Mouse (Mus musculus) inflammation-experienced regulatory T-cells, adult 6 months (primary cell): Measurements from ENCODE around the gene Rin3. TPM values are rescaled to one million over a fixed set of nuclear protein-coding genes. Genes with fewer than 3 reads are reported as not detected.

Experiments
- ATAC-seq: one replicate; pipeline ENCODE4 v1.8.0; 2017
- polyA plus RNA-seq, 3 experiments: library from polyadenylated mRNA; unstranded; fragments of 100-300 nt; shearing (Covaris generic); gene quantifications; one replicate each; pipeline ENCODE4 v1.2.1; 2017

Rin3 gene
- polyA plus RNA-seq, 3 experiments from 2014 or later = 45.7 to 59.8 (median 53.3) TPM

DNA sequence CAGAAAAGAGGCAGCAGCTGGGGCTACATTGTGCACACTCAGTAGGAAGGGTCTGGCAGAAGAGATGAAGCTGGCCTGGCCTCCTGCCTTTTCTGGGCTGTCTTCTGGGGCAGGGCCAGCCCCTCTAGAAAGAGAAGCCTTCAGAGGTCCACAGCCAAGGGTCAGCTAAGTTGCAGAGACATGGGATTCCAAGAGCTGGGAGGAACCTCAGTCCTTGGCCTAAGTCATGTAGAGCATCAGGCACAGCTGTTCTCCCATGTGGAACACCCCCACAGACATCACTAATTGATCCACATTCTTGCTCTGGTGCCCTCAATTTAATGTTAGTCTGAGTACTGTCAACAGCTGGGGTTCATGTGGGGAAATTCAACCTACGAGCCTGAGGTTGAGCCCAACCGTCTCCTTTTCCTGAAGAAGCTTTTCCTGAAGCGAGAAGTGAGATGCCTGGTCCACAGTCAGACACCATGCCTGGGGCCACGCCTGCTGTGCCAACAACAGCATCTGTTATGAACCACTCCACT lies 20.0 kb downstream of the Rin3 start:
- ATAC-seq = no peak

DNA sequence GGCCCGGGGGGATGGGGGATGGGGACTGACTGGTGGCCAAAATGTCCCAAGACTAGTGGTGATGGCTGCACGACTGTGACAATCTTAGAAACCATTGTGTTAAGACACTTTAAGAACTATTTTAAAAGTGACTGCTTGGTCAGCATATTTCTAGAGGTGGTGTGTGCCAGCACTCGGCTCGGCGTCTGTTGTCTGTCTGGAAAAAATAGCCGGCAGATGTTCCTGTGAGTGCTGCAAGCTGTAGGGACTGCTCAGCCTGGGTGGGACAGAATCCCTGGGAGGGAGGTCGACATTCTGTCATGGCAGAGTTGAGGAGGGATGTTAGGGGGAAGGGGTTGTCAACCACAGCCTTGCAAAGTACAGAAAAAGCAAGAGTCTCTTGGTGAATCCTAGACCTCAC lies 21.0 kb downstream of the Rin3 start:
- no peak for ATAC-seq

DNA sequence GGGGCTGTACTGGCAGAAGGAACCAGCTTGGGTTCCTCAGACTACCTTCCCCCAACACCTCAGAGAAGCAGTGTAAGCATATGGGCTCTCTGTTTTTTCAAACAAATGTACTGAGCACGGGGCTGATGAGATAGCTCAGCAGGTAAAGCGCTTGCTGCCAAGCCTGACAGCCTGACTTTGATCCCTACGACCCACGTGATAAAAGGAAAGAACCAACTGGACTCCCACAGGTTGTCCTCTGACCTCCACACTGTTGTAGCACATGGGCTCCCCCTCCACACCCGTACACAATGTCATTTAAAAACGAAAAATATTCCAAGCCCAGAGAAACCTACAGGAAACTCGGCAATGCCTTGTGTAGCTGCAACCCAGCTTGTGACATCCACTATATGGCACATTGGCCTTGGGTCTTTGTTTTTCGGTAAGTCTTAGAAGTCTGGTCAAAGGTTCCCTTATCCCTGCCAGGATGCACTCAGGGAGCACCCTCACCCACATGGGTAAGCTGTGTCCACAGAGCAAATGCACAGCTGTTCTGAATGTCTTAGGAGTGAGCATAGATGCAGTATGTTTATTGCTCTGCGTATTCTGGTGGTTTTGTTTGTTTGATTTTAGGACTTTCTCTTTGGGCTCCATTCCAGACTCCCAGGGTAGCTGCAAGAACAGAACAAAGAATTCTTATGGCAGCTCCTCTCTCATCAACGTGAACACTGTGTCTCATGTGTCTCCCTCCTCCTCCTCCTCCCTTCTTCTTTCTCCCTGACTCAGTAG lies 22.4 kb downstream of the Rin3 start:
- no peak for ATAC-seq

DNA sequence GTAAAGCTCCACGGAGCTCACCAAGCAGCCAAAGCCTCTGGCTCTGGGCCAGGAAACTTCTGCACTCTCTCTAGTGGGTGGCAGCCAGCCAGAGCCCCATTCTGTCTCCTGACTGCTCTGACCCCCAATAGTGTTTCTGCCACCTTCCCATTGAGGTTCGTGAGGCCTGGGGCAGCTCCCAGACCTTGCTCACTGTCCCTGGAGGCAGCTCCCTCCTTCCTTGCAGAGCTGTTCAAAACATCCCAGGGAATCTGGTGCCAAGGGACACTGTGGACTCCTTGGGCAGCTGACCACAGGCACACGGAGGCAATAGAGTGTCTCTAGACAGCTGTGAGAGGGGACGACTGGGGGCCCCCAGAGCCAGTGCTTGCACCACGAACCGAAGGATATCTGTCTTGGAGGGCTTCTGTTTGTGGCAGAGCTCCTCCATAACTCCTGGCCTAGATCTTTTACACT lies 25.2 kb downstream of the Rin3 start:
- no peak for ATAC-seq

DNA sequence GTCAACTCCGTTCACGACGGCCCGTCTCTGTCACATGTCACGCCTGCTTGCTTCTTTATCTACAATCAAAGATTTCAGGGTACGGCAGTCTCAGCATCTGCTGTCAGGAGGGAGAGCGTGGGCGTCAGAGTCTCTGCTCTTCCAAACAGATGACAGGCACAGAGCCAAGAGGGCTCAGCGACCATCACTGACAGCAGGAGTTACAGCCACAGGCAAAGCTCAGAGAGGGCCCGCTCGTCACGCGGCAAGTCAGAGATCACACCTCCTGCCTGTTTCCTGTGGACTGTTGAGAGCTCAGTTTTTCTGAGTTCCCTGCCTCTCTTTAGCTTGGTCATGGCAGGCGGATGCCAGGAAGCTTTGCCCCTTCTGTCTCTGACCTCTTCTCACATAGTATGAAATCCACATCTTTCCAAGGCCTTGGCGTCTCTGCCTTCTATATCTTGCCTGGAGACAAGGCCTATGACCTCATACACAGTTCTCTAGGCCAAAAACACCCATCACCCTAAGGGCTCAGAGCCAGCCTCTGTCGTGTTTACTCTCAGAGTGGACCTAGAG lies 25.7 kb downstream of the Rin3 start:
- peak; percentile 80 for ATAC-seq

DNA sequence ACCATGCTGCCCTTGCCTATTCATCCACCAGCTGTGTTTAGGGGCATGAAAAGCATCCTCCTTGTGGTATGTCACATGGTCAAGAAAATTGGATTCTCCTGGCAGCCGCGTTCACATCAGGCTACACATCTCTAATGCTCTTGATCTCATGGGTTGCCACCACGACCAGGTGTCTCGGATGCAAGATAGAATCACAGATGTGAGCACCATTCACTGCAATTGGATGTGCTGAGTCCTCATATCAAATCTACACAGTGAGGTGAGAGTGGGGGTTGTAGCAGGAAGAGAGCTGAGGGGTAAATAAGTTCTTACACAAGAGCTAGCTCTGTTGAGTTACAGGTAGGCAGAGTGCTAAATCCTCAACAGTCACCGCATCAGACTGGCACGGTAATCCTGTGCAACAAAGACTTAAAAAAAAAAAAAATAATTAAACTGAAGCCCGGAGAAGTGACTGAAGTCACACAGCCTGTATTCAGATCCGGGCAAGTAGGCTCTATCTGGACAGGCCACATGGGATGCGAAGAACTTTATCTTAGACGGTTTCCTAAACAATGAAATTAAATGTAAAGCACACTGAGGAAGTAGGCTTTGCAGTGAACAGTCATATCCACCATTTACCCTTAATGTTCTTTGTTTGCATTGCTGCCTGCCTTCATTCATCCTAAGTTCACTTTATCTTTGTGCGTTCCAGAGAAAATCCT lies 26.4 kb downstream of the Rin3 start:
- peak; percentile 12 for ATAC-seq

DNA sequence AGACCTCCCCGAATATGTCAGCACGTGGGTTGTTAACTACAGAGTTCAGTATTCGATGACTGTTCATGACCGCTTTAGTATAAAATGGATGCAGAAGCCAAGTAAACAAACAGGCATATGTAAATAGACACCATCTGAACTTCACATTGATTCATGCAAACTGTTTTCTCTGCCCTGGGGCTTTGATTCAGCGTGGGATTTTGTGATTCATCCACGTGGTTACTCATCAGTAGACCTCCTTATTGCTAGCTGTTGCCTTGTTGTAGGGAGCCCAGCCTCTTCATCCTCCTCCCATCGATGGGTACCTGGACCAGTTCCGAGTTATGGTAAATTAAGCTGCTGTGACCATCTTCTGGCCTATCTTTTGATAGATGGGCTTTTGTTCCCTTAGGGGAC lies 26.9 kb downstream of the Rin3 start:
- ATAC-seq = no peak

DNA sequence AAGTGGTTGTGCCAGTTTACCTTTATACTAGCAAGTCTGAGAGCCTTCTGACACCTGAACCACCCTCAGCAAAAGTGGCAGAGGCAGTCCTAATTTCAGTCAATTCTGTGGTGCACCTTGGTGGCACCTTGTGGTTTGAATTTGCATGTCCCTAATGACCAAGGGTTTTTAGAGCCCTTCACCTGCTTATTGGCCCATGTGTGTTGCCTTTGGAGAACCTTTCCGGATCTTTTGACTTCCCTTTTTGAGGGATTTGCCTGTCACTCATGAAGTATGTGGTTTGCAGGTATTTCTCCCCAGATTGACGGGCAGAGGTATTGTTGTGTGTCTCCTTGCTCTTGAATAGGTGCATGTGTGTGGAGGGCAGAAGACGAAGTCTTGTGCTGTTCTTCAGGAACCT lies 27.4 kb downstream of the Rin3 start:
- no peak for ATAC-seq

DNA sequence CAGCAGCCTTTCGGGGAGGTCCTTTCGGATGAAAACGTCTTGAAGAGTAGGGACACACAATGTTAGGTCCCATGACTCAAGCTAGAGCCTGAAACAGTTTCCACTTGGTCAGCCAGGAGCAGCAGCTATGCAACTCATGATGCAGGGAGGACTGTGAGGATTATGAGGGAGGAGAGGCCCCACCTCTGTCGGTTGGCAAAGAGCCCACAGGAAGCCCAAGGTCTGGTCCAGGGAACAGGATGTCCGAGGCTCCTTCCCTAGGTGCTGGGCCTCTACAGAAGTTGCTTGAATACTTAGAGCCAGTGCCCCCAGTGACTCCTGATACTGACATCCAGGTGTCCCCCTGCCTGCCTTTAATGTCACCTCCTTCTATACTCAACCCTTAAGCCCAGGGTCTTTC lies 28.6 kb downstream of the Rin3 start:
- ATAC-seq = no peak

DNA sequence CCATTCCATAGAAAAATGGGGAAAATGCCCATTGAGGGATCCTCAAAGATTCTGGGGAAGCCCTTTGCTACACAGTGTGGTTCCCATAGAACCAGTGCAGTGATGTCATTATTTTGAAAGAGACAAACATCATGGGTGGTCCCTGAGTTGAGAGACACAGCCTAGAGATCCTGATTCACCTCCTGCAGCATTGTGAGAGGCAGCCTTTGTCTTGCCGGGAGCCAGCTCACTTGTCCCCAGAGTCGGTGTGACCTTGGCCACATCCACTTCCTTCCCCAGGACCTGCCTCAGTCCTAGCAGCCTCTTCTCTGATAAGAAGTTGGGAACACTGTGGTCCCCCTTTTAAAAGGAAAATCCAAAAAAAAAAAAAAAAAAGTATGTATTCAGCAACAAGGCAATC lies 36.3 kb downstream of the Rin3 start:
- no peak for ATAC-seq

DNA sequence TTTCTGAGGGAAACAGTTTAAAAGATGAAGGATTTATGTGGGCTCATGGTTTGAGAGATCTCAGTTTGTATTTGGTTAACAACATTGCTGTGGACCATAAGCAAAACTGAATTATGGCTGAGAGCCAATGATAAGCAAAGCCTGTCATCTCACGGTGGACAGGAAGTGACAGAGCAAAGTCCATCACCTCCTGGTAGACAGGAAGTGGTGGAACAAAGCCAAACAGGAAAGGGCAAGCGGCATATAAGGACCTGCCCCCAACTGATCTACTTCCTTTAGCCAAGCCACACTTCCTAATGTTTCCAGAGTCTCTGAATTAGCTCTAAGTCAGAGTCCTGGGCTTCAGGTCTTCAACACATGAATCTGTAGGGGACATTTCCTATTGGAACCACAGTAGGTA lies 37.1 kb downstream of the Rin3 start:
- ATAC-seq = peak; percentile 21

DNA sequence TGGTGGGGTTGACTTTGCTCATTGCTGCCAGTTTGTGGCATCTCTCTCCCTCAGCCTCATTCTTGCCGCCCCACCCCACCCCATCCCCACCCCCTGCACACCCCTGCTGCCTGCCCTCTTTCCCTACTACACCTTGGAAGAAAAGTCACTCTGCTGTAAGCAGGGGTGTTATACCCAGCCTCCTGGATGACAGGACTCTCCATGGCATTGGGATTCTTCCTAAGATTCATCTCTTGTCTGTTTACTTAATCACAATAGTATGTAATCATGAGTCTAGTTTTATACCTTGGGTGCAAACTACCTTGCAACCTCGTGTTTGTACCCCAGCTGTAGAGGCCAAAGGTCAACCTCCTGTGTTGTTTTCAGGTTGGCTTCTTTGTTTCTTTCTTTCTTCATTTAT lies 37.5 kb downstream of the Rin3 start:
- no peak for ATAC-seq

DNA sequence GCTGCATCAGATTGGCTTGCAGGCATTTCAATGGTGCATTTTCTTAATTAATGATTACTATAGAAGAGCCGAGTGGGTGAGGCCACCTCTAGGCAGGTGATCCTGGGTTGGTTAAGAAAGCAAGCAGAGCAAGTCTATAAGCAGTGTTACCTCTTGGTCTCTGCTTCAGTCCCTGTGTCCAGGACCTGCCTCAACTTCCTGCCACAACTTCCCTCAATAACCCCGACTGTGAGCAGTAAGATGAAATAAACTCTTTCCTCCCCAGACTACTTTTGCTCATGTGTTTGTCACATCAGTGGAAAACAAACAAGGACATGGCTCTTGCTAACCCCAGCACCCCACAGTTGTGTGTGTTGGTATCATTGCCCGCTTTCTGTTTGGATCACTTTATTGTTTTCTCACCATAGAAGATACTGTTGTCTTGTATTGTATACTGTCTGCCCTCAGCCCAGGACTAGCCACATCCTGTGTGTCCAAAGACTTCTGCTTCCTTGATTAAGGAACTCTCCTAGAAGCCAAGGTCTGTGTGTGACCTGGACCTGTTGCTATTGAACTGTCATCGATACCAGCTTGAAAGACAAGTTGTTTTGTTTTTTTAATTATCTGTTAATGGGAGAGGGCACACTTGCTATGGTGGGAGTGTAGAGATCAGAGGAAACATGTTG lies 38.3 kb downstream of the Rin3 start:
- ATAC-seq = no peak

DNA sequence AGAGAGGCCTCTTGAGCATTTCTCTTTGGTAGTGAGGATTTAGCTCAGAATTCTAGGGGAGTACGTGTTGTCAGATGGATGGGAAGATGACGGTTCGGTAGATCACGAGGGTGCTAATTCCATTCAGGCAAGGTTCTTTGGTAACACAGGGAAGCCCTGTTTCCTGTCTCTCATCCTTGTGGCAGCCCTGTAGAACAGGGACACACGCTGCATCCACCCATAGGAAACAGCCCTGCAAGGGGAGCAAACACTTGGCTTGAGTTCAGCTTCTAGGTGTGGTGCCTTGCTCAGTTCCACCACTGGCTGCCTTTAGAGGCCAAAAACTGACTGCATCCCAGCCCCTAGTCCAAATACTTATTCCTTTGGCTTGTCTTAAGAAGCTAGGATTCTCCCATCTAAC lies 39.0 kb downstream of the Rin3 start:
- no peak for ATAC-seq

DNA sequence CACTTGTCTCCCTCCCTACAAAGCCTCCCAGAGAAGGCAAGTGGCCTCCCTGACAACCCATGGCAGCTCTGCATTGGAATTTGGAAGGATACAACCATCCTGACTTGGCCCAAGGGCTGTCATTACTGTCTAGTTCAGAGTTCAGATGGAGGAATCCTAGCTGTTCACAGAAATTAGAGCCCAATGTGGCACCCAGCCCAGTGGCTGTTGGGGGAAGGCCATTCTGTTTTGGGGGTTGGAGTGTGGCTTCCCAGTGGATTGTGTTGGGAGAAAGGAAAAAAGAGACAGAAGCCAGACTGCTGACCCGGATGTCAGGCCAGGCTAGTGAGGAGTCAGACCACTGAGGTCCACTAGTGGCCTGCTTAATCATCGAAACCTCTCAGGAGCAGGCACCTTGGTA lies 40.5 kb downstream of the Rin3 start:
- ATAC-seq = no peak

DNA sequence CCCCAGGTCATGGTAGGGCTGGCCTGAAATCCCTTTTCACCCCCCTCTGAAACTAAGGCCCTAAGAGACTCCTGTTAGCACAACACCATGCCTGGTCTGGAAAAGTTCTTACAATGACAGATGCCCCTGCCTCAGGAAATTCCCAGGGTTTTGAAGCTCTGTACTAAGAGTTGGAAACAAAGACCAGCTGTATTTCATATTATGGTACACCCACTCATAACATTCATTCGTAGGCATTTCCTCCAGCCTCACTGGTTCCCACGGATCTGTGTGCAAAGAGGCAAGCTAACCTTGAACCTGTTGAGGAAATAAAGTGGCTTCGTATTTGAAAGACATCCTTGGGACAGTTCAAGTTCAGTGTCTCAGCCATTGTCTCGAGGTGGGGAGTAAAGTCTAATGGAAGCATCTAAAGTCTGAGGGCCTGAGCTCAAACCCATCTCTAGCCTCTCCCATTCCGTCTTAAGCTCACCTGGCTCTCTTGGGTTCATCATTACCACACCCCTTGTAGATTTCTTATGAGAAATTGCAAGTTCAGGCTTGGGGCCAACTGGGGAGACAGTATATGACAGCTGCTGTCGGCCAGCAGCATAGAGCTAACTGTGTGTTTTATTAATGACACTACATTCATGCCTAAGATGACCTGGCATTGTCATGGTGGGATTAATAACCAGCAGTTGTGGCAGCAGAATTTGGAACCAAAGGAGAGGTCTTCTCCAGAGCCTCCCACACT lies 41.5 kb downstream of the Rin3 start:
- ATAC-seq = no peak

DNA sequence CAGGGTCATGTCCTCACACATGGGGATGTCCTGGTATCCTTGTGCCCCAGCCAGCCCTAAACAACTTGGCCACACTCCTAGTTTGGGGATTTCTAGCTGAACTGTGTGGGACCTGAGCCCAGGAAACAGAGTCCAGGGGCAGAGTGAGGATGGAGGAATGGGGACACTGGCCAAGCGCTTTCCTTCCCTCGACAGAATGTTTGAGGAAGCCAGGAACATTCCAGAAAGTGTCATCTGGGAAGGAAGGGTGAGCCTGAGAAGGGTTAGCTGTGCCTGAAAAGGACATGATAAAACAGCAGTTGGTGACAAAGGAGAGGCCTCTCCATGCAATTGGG lies 42.0 kb downstream of the Rin3 start:
- no peak for ATAC-seq

DNA sequence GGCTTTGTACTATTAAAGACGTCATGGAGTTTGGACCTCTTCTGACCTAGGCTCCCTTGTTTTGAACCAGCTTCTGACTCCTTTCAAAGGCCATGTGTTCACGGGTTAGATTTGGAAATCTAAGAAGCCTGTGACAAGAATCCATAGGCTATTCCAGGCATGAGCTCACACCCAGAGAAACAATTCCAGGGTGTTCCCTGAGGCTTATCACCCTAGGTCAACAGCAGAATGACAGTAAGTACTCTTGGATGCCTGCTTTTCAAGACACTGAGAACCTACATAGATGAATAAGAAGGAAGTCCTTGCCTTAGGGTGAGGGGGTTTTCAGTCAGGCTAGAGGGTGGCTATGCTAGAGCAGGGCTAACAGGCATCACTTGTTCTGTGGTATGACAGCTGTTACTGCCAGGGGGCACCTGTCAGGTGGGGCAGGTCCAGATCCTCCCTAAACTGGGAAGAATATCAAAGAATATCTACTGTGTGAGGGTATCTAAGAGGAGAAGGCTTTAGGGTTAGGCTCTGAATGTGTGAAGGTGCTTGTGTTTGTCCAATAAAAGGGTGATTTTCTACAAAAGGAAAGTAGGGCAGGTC lies 44.0 kb downstream of the Rin3 start:
- ATAC-seq = no peak

DNA sequence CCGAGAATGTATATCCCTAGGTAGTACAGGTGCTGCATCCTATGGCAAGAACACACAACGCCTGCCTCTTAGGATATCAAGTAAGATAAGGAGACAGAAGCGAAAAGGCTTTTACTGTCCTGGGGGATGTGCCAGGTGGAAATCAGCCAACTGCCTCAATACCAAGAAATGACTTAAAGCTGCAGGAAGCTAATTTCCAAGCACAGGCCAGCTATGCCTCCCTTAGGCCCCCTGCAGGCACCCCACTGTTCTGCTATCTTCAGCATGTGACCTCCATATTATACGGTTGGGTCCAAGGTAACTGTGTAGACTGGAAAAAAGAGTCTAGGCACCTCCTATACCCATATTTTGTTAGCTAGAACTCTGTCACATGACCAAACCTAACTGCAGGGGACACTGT lies 44.7 kb downstream of the Rin3 start:
- ATAC-seq = no peak

DNA sequence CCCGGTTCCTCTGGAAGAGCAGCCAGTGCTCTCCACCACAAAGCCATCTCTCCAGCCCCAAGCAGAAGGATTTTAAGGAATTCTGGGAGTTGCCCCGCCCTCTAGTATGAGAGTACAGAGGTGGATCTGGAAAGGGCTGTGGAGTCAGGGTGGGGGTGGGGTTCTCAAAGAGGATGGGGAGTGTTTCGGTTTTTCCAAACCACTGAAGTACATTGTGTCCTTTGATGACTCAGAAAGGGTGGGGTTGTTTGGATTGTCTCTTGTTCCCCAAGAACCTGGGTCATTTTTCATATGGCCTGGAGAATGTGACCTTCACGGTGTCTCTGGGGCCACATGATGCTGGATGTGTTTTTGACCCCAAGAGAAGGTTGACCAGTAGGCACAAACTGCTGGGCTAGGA lies 45.2 kb downstream of the Rin3 start:
- no peak for ATAC-seq

DNA sequence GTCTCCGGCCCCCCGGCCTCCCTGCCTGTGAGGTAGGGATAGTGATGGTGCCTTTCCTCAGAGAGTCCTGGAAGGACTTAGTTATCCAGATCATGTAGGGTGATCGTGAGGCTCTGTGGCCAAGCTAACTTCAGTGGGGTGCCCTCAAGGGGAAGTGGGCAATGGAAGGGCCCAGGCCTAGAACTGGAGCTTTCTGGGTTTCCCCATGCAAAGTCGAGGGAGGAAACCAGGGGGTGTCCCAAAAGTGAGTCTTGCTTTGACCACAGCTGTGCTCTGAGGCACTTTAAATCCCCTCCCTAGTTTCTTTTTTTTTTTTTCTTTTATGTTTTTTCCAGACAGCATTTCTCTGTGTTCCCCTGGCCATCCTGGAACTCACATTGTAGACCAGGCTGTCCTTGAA lies 47.3 kb downstream of the Rin3 start:
- no peak for ATAC-seq

DNA sequence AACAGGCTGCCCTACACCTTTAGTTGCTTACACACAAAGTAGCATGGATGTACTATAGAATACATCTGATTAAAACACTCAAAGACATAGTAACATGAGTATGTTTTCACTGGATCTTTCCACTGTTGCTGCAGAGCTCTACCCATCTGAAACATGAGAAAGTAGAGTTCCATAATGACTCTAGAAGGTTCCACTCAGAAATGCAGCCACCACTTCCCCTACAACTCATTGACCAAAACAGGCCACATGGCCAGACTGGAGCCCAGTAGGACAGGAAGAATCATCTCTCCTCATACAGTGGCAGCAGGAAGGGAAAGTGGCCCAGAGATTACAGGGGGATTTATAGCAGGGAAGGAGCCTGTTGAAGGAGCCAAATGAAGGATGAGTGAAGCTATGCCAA lies 47.9 kb downstream of the Rin3 start:
- no peak for ATAC-seq
